Mouse (Mus musculus): ENCODE data around the gene Ppp1r13b. TPM values are rescaled to one million over a fixed set of nuclear protein-coding genes. Genes with fewer than 3 reads are reported as not detected.

Ppp1r13b gene
- total RNA-seq, 2 experiments from 2014 or later: 7.1 to 8.2 TPM

- ATAC-seq (replicated peaks; ENCODE audit: low FRiP score, low TSS enrichment, poor library complexity, severe bottlenecking): peak; percentile 88
Measured at GRCm38 (mm10) chr12:111923117-111923516, 15.2 kb upstream of the Ppp1r13b start.

GRCm38 (mm10) chr12:111920046-111920445 is 12.1 kb upstream of the Ppp1r13b start:
- 0 out of 2 replicates have a peak, but pooled peaks have one; percentile 28 for ATAC-seq (replicated peaks; ENCODE audit: low FRiP score, low TSS enrichment, poor library complexity, severe bottlenecking)

- ATAC-seq (replicated peaks; ENCODE audit: low FRiP score, low TSS enrichment, poor library complexity, severe bottlenecking): no peak
Measured at GRCm38 (mm10) chr12:111916514-111917217, 8.8 kb upstream of the Ppp1r13b start.

- no peak for ATAC-seq (replicated peaks; ENCODE audit: low FRiP score, low TSS enrichment, poor library complexity, severe bottlenecking)
Measured at GRCm38 (mm10) chr12:111915781-111916180, 7.9 kb upstream of the Ppp1r13b start.

- ATAC-seq (replicated peaks; ENCODE audit: low FRiP score, low TSS enrichment, poor library complexity, severe bottlenecking): no peak
Measured at GRCm38 (mm10) chr12:111914031-111914430, 6.1 kb upstream of the Ppp1r13b start.

GRCm38 (mm10) chr12:111912802-111913201 is 4.9 kb upstream of the Ppp1r13b start:
- ATAC-seq (replicated peaks; ENCODE audit: low FRiP score, low TSS enrichment, poor library complexity, severe bottlenecking): no peak

GRCm38 (mm10) chr12:111911796-111912195 is 3.9 kb upstream of the Ppp1r13b start:
- no peak for ATAC-seq (replicated peaks; ENCODE audit: low FRiP score, low TSS enrichment, poor library complexity, severe bottlenecking)

GRCm38 (mm10) chr12:111911171-111911760 is 3.4 kb upstream of the Ppp1r13b start:
- no peak for ATAC-seq (replicated peaks; ENCODE audit: low FRiP score, low TSS enrichment, poor library complexity, severe bottlenecking)

- ATAC-seq (replicated peaks; ENCODE audit: low FRiP score, low TSS enrichment, poor library complexity, severe bottlenecking): no peak
Measured at GRCm38 (mm10) chr12:111908997-111909550, 1.2 kb upstream of the Ppp1r13b start.

- peak; percentile 30; the same call in 1 of the 2 replicates for ATAC-seq (replicated peaks; ENCODE audit: low FRiP score, low TSS enrichment, poor library complexity, severe bottlenecking)
Measured at GRCm38 (mm10) chr12:111907421-111907891, 454 bp downstream of the Ppp1r13b start.

GRCm38 (mm10) chr12:111906309-111906875 is 1.5 kb downstream of the Ppp1r13b start:
- no peak for ATAC-seq (replicated peaks; ENCODE audit: low FRiP score, low TSS enrichment, poor library complexity, severe bottlenecking)

- no peak for ATAC-seq (replicated peaks; ENCODE audit: low FRiP score, low TSS enrichment, poor library complexity, severe bottlenecking)
Measured at GRCm38 (mm10) chr12:111902488-111902887, 5.4 kb downstream of the Ppp1r13b start.

GRCm38 (mm10) chr12:111901105-111901875 is 6.6 kb downstream of the Ppp1r13b start:
- peak; percentile 58 for ATAC-seq (replicated peaks; ENCODE audit: low FRiP score, low TSS enrichment, poor library complexity, severe bottlenecking)

- no peak for ATAC-seq (replicated peaks; ENCODE audit: low FRiP score, low TSS enrichment, poor library complexity, severe bottlenecking)
Measured at GRCm38 (mm10) chr12:111899646-111900045, 8.3 kb downstream of the Ppp1r13b start.

- no peak for ATAC-seq (replicated peaks; ENCODE audit: low FRiP score, low TSS enrichment, poor library complexity, severe bottlenecking)
Measured at GRCm38 (mm10) chr12:111898686-111899085, 9.2 kb downstream of the Ppp1r13b start.

GRCm38 (mm10) chr12:111896908-111897661 is 10.8 kb downstream of the Ppp1r13b start:
- peak; percentile 86 for ATAC-seq (replicated peaks; ENCODE audit: low FRiP score, low TSS enrichment, poor library complexity, severe bottlenecking)

GRCm38 (mm10) chr12:111894082-111894481 is 13.8 kb downstream of the Ppp1r13b start:
- ATAC-seq (replicated peaks; ENCODE audit: low FRiP score, low TSS enrichment, poor library complexity, severe bottlenecking): no peak

- ATAC-seq (replicated peaks; ENCODE audit: low FRiP score, low TSS enrichment, poor library complexity, severe bottlenecking): no peak
Measured at GRCm38 (mm10) chr12:111892981-111893380, 14.9 kb downstream of the Ppp1r13b start.

- ATAC-seq (replicated peaks; ENCODE audit: low FRiP score, low TSS enrichment, poor library complexity, severe bottlenecking): no peak
Measured at GRCm38 (mm10) chr12:111891800-111892199, 16.1 kb downstream of the Ppp1r13b start.

Data from megakaryocyte-erythroid progenitor cell, adult 5-6 weeks (primary cell).